Mouse (Mus musculus) embryonic fibroblast, embryonic 13.5 days (primary cell): ENCODE results near the gene Nudt2. TPM values are rescaled to one million over a fixed set of nuclear protein-coding genes. Genes with fewer than 3 reads are reported as not detected.

ENCODE experiments used
- H3K27ac ChIP-seq: 2 replicates; pipeline ENCODE4 v1.5.1; 2012; ENCODE audit warnings: low read length, control low read depth, inconsistent platforms; ENCODE audit not compliant: insufficient read depth
- H3K4me1 ChIP-seq: 2 replicates; pipeline ENCODE4 v1.6.1; 2011; ENCODE audit warnings: low read length; ENCODE audit not compliant: control insufficient read depth, insufficient read depth
- H3K4me3 ChIP-seq: 2 replicates; pipeline ENCODE4 v1.5.1; 2011; ENCODE audit warnings: mild to moderate bottlenecking, control low read depth, low read length; ENCODE audit not compliant: insufficient read depth
- CTCF ChIP-seq: IDR thresholded peaks from 2 replicates; pipeline ENCODE4 v1.5.1; 2011; ENCODE audit warnings: mild to moderate bottlenecking, control low read depth, low read length, moderate library complexity, borderline replicate concordance; ENCODE audit not compliant: insufficient read depth
- POLR2A ChIP-seq: IDR thresholded peaks from 2 replicates; pipeline ENCODE4 v1.6.1; 2011; ENCODE audit warnings: low read depth, mild to moderate bottlenecking, control low read depth, low read length, moderate library complexity
- polyA plus RNA-seq: library from polyadenylated mRNA; stranded (reverse); fragments of >200 nt; gene quantifications from 2 replicates; pipeline ENCODE4 v1.2.4, GENCODE M21; 2011; ENCODE audit warnings: low read depth; ENCODE audit not compliant: missing spikeins, insufficient read length

Gene Nudt2
- polyA plus RNA-seq, 1 experiment: 28.6 TPM

- TF ChIP-seq CTCF (no peak), POLR2A (no peak)
- no peaks in the 10 kb centered on the region for H3K4me1 ChIP-seq
- no peak within 1 kb of the TSS for H3K27ac ChIP-seq
- no peak within 1 kb of the TSS for H3K4me3 ChIP-seq
Measured at GRCm38 (mm10) chr4:41517233-41517632, 52.3 kb downstream of the Nudt2 start, which contains the start of gene 1110017D15Rik. TSS of gene 1110017D15Rik (minus strand) at chr4:41517333.

- H3K4me3 ChIP-seq: no peak overlapping the region
- no peak overlapping the region for H3K27ac ChIP-seq
- no peak for TF ChIP-seq POLR2A
- TF ChIP-seq CTCF: no peak
- no peaks in the 10 kb centered on the region for H3K4me1 ChIP-seq
Measured at GRCm38 (mm10) chr4:41518349-41518748, 53.4 kb downstream of the Nudt2 start.

DNA sequence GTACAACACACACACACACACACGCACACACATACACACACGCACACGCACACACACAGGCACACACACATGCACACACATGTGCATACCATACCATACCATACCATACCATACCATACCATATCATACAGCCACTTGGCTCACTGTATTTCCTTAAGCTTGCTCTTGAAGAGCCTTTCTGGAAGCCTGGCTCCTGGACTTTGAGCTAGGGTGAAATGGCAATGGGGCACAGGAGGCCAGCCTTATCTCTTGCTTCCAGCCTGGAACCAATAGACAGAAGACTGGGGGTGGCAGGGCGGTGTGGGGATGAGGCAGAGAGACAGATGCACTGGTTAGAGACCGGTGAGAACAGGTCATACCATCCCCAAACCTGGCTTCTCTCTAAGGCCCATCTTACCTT, 54.2 kb downstream of the Nudt2 start:
- Histone ChIP-seq H3K4me3 (no peak overlapping the region), H3K27ac (no peak overlapping the region), H3K4me1 (no peaks in the 10 kb centered on the region)
- TF ChIP-seq CTCF (no peak), POLR2A (no peak)

DNA sequence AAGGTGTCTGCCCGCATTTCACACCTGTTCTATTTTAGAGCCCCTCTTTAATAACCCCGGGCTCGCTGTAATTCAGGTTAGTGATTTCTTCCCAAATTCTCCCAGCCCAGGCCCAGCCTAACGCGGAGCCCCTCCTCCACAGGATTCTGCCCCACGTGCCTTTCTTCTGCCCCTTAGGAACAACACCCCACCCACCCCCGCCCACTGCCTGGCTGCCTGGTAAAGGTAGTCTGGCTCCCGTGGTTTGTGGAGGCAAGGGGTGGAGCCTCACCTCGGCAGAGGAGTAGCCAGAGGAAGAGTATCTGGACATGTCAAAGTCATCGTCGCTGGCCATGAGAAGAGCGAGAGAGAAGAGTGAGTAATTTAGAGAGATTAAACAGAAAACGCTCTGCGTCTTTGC, 55.7 kb downstream of the Nudt2 start:
- Histone ChIP-seq H3K4me1 (no peaks in the 10 kb centered on the region), H3K27ac (no peak overlapping the region), H3K4me3 (no peak overlapping the region)
- TF ChIP-seq CTCF: no peak
- no peak for TF ChIP-seq POLR2A

GRCm38 (mm10) chr4:41522136-41522535, 57.2 kb downstream of the Nudt2 start:
- no peak overlapping the region for H3K27ac ChIP-seq
- no peak overlapping the region for H3K4me3 ChIP-seq
- H3K4me1 ChIP-seq: no peaks in the 10 kb centered on the region
- no peak for TF ChIP-seq CTCF
- no peak for TF ChIP-seq POLR2A

GRCm38 (mm10) chr4:41522788-41523187, 57.8 kb downstream of the Nudt2 start:
- Histone ChIP-seq H3K4me3 (no peak overlapping the region), H3K4me1 (no peaks in the 10 kb centered on the region), H3K27ac (no peak overlapping the region)
- TF ChIP-seq POLR2A: no peak
- TF ChIP-seq CTCF: no peak

- no peak for TF ChIP-seq POLR2A
- TF ChIP-seq CTCF: no peak
- Histone ChIP-seq H3K4me1 (no peaks in the 10 kb centered on the region), H3K4me3 (no peak overlapping the region), H3K27ac (no peak overlapping the region)
Measured at GRCm38 (mm10) chr4:41523839-41524238, 58.9 kb downstream of the Nudt2 start.

- TF ChIP-seq CTCF (no peak), POLR2A (no peak)
- H3K4me1 ChIP-seq: no peaks in the 10 kb centered on the region
- no peak overlapping the region for H3K27ac ChIP-seq
- no peak overlapping the region for H3K4me3 ChIP-seq
Measured at GRCm38 (mm10) chr4:41524829-41525228, 59.9 kb downstream of the Nudt2 start.

GRCm38 (mm10) chr4:41526553-41526952, 61.6 kb downstream of the Nudt2 start:
- TF ChIP-seq CTCF (no peak), POLR2A (no peak)
- Histone ChIP-seq H3K27ac (no peak overlapping the region), H3K4me1 (no peaks in the 10 kb centered on the region), H3K4me3 (no peak overlapping the region)

- no peak overlapping the region for H3K27ac ChIP-seq
- no peak overlapping the region for H3K4me3 ChIP-seq
- H3K4me1 ChIP-seq: no peaks in the 10 kb centered on the region
- TF ChIP-seq CTCF (no peak), POLR2A (no peak)
Measured at GRCm38 (mm10) chr4:41527076-41527475, 62.1 kb downstream of the Nudt2 start.

DNA sequence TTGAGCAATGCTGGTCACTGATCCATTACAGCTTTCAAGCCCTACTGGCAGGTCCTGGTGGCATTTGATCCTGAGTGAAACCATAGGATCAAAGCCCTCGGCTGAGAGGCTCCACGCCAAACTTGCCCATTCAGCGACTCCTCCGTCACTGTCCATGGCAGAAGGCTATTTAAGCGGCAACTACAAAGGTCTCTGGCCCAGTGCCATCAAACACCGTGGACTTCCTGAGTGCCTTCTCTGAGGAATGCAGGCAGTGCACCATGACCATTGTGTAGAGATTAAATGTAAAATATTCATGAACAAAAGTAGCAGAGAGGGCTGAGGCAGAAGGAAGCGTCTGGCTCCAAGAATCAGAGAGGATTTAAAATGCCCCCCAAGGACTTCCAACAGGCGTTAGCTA, 63.0 kb downstream of the Nudt2 start:
- TF ChIP-seq POLR2A (no peak), CTCF (no peak)
- no peaks in the 10 kb centered on the region for H3K4me1 ChIP-seq
- no peak overlapping the region for H3K27ac ChIP-seq
- no peak overlapping the region for H3K4me3 ChIP-seq

Other genes with a start within 250 kb of the Nudt2 start
- gene Ubap2, start 190.0 kb upstream of the Nudt2 start, polyA plus RNA-seq: 69.0 and 78.8 TPM in 2 replicates
- 40.2 and 40.3 TPM in 2 replicates for gene Dcaf12, start 150.3 kb upstream of the Nudt2 start, polyA plus RNA-seq
- 60.1 and 70.5 TPM in 2 replicates for gene Ubap1, start 116.2 kb upstream of the Nudt2 start, polyA plus RNA-seq
- 3.6 and 5.8 TPM in 2 replicates for gene Kif24, start 264 bp upstream of the Nudt2 start, polyA plus RNA-seq
- 5.5 and 6.0 TPM in 2 replicates for gene AI464131, start 37.9 kb downstream of the Nudt2 start, polyA plus RNA-seq
- not detected in 2 replicates for gene 1110017D15Rik, start 52.2 kb downstream of the Nudt2 start, polyA plus RNA-seq
- 11.4 and 15.5 TPM in 2 replicates for gene Fam219a, start 104.4 kb downstream of the Nudt2 start, polyA plus RNA-seq
- gene Dnaic1, start 104.6 kb downstream of the Nudt2 start, polyA plus RNA-seq: not detected in 2 replicates
- 1.4 and 1.7 TPM in 2 replicates for gene Enho, start 175.2 kb downstream of the Nudt2 start, polyA plus RNA-seq
- 4.3 and 4.9 TPM in 2 replicates for gene Cntfr, start 231.9 kb downstream of the Nudt2 start, polyA plus RNA-seq
- 78.5 and 97.4 TPM in 2 replicates for gene Il11ra1, start 234.8 kb downstream of the Nudt2 start, polyA plus RNA-seq
- gene Rpp25l, start 248.4 kb downstream of the Nudt2 start, polyA plus RNA-seq: 14.0 and 16.2 TPM in 2 replicates